Mouse (Mus musculus): ENCODE results near the gene Fzd1. TPM values are rescaled to one million over a fixed set of nuclear protein-coding genes. Genes with fewer than 3 reads are reported as not detected.
A peak's percentile ranks its signal among the peaks of the same experiment; 100 is the strongest.

The Fzd1 gene
- polyA plus RNA-seq, 2 experiments = 2.6 to 3.9 TPM

DNA sequence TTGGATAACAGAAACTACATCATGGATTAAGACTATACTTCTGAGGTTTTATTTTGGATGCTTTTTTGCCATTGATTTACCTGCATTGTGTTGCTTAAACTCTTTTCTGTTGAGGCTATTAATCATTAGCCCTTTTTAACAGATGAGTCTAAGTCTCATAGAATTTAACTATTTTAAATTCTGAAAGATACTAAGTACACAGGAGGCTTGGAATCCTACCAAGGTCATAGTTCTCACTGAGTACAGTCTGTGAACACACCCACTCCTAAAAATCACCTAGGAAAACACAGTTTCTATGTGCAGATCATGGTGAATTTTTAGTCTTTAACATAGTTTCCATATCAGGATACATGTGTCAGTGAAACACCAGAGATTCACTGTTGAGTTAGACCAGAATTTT lies 4.1 kb upstream of the Fzd1 start:
- Histone ChIP-seq H3K27ac (no peak overlapping the region), H3K9me3 (ENCODE audit: control insufficient read depth, low read length) (no peaks in the 10 kb centered on the region), H3K27me3 (ENCODE audit: control insufficient read depth, insufficient read depth, low read length) (peaks cover 24% of the 10 kb centered on the region), H3K36me3 (replicated peaks; ENCODE audit: control insufficient read depth, insufficient read depth, low read depth) (no peaks in the 10 kb centered on the region), H3K9ac (replicated peaks) (no peak overlapping the region), H3K4me3 (ENCODE audit: insufficient read depth in 1 of 2, low read depth in 2 of 2, low read length in 2 of 2) (no peak overlapping the region), H3K4me1 (replicated peaks; ENCODE audit: control insufficient read depth in 2 of 2, insufficient read depth in 2 of 2, low read length in 1 of 2) (no peaks in the 10 kb centered on the region), H3K4me2 (ENCODE audit: low read depth) (no peak overlapping the region)
- TF ChIP-seq CTCF (IDR thresholded peaks at IDR 0.05; ENCODE audit: low read depth) (no peak), EP300 (IDR thresholded peaks at IDR 0.05; ENCODE audit: low read depth) (no peak)
- ATAC-seq (ENCODE audit: insufficient read depth) (no peak), DNase-seq (ENCODE audit: low read depth in 3 of 3, low spot score in 3 of 3) (no peak)

DNA sequence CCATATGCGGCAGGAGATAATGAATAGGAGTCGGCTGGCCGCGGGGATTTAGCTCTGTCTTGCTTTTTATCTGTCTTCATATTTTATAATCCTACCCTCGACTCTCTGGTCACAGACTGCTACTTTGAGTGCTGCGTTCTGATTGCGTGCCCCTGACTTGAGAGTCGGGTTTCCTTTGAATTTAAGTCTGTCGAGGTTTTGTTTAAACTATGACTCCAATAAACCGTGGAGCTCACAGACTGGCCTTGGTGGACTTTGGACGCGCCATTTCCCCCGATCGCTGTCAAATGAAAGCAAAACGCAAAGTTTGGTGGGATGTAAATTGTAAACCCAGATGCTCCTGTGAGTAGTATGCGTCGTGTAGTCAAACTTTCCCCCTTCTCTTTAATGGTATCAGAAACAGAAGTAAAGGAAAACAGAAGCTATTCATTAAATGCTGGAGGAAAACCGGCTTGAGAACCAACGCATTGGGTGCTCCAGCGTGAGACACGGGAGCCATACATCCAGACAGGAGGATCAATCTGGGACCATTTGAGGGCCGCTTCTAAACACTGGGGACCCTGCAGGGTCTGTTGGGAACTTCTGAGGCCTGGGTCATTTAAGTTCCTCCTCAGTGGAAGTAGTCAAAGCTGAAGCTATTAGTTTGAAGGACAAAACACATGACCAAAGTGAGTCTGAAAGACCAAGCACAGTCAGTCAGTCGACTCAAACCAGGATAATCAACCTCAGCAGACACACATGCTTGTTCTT lies 671 bp upstream of the Fzd1 start:
- no peak overlapping the region for H3K27ac ChIP-seq
- WGBS (ENCODE audit: insufficient replicate concordance) = 1% methylated on average over 23 of the region's 23 CpGs
- ATAC-seq (ENCODE audit: insufficient read depth) (peak; percentile 21; the same call in 1 of the 2 replicates), DNase-seq (ENCODE audit: low read depth in 3 of 3, low spot score in 3 of 3) (no peak)
- peak overlapping the region; percentile 6; the same call in 1 of the 2 replicates for H3K9ac ChIP-seq (replicated peaks)
- peak overlapping the region; percentile 52 to 56 for H3K4me3 ChIP-seq (ENCODE audit: insufficient read depth in 1 of 2, low read depth in 2 of 2, low read length in 2 of 2)
- H3K36me3 ChIP-seq (replicated peaks; ENCODE audit: control insufficient read depth, insufficient read depth, low read depth) = no peaks in the 10 kb centered on the region
- no peaks in the 10 kb centered on the region for H3K4me1 ChIP-seq (replicated peaks; ENCODE audit: control insufficient read depth in 2 of 2, insufficient read depth in 2 of 2, low read length in 1 of 2)
- TF ChIP-seq EP300 (IDR thresholded peaks at IDR 0.05; ENCODE audit: low read depth) (no peak), CTCF (IDR thresholded peaks at IDR 0.05; ENCODE audit: low read depth) (no peak)
- peaks cover 47% of the 10 kb centered on the region for H3K27me3 ChIP-seq (ENCODE audit: control insufficient read depth, insufficient read depth, low read length)
- no peaks in the 10 kb centered on the region for H3K9me3 ChIP-seq (ENCODE audit: control insufficient read depth, low read length)
- H3K4me2 ChIP-seq (ENCODE audit: low read depth) = peak overlapping the region; percentile 58

DNA sequence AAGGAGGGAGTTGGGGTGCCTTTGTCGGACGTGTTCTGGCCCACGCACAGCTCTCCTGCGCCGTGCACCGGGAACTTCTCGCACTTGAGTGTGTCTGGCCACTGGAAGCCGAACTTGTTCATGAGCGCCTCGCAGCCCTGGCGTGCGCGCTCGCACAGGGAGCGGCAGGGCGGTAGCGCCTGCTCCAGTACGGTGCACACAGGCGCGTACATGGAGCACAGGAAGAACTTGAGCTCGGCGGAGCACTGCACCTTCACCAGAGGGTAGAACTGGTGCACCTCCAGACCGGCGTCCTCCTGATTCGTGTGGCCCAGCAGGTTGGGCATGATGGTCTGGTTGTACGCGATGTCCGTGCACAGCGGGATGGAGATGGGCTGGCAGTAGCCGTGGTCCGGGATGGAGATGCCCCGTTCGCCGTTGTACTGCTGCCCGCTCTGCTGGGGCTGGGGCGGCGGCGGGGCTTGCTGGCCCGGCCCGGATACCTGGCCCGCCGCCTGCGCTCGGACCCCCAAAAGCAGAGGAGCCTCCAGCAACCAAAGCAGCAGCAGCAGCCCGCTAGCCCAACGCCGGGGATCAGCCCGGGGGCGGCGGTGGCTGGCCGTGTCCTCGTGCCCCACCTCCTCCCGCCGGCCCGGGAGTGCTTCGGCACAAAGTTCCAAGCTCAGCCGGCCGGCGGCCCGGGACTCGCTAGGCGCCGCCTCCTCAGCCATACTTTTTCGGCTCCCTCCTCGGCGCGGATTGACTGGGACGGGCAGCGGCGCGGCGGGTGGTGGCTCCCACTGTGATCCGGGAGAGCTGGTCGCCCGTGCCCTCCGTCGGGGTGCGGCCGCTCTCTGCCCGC lies 744 bp downstream of the Fzd1 start:
- peak overlapping the region; percentile 52 to 54 for H3K4me3 ChIP-seq (ENCODE audit: insufficient read depth in 1 of 2, low read depth in 2 of 2, low read length in 2 of 2)

DNA sequence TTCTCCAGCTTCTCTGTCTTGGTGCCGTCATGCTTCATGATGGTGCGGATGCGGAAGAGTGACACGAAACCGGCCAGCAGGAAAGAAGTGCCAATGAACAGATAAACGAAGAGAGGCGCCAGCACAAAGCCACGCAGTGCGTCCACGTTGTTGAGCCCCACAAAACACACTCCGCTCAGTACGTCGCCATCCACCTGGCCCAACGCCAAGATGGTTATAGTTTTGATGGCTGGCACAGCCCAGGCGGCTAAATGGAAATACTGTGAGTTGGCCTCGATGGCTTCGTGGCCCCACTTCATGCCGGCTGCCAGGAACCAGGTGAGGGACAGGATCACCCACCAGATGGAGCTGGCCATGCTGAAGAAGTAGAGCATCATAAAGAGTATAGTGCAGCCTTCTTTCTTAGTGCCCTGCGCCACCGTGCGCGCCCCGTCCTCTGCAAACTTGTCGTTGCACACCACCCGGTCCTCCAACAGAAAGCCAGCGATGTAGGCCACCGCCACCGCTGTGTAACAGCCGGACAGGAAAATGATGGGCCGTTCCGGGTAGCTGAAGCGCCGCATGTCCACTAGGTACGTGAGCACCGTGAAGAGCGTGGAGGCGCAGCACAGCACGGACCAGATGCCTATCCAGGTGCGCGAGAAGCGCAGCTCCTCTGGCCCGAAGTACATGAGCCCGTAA lies 1.7 kb downstream of the Fzd1 start:
- DNase-seq (ENCODE audit: low read depth in 3 of 3, low spot score in 3 of 3) (no peak), ATAC-seq (ENCODE audit: insufficient read depth) (no peak)
- Histone ChIP-seq H3K4me2 (ENCODE audit: low read depth) (peak overlapping the region; percentile 58), H3K9me3 (ENCODE audit: control insufficient read depth, low read length) (no peaks in the 10 kb centered on the region), H3K4me1 (replicated peaks; ENCODE audit: control insufficient read depth in 2 of 2, insufficient read depth in 2 of 2, low read length in 1 of 2) (no peaks in the 10 kb centered on the region), H3K36me3 (replicated peaks; ENCODE audit: control insufficient read depth, insufficient read depth, low read depth) (no peaks in the 10 kb centered on the region), H3K27me3 (ENCODE audit: control insufficient read depth, insufficient read depth, low read length) (peaks cover 47% of the 10 kb centered on the region), H3K4me3 (ENCODE audit: insufficient read depth in 1 of 2, low read depth in 2 of 2, low read length in 2 of 2) (peak overlapping the region; percentile 52 to 54), H3K9ac (replicated peaks) (no peak overlapping the region), H3K27ac (no peak overlapping the region)
- no peak for TF ChIP-seq EP300 (IDR thresholded peaks at IDR 0.05; ENCODE audit: low read depth)
- no peak for TF ChIP-seq CTCF (IDR thresholded peaks at IDR 0.05; ENCODE audit: low read depth)
- 7% methylated on average over 43 of the region's 43 CpGs for WGBS (ENCODE audit: insufficient replicate concordance)

More for the DNA sequence above, 744 bp downstream of the Fzd1 start:
- ATAC-seq (ENCODE audit: insufficient read depth) (peak; percentile 47; the same call in 1 of the 2 replicates), DNase-seq (ENCODE audit: low read depth in 3 of 3, low spot score in 3 of 3) (no peak)
- Histone ChIP-seq H3K4me2 (ENCODE audit: low read depth) (peak overlapping the region; percentile 58), H3K9ac (replicated peaks) (no peak overlapping the region), H3K4me1 (replicated peaks; ENCODE audit: control insufficient read depth in 2 of 2, insufficient read depth in 2 of 2, low read length in 1 of 2) (no peaks in the 10 kb centered on the region), H3K9me3 (ENCODE audit: control insufficient read depth, low read length) (no peaks in the 10 kb centered on the region), H3K36me3 (replicated peaks; ENCODE audit: control insufficient read depth, insufficient read depth, low read depth) (no peaks in the 10 kb centered on the region), H3K27me3 (ENCODE audit: control insufficient read depth, insufficient read depth, low read length) (peaks cover 47% of the 10 kb centered on the region), H3K27ac (no peak overlapping the region)
- under 1% methylated on average over 61 of the region's 80 CpGs for WGBS (ENCODE audit: insufficient replicate concordance)
- no peak for TF ChIP-seq CTCF (IDR thresholded peaks at IDR 0.05; ENCODE audit: low read depth)
- no peak for TF ChIP-seq EP300 (IDR thresholded peaks at IDR 0.05; ENCODE audit: low read depth)

Data from liver, embryonic 14.5 days (tissue).